Mouse (Mus musculus) forebrain, embryonic 10.5 days (tissue): Measurements from ENCODE around the gene Lekr1. TPM values are rescaled to one million over a fixed set of nuclear protein-coding genes. Genes with fewer than 3 reads are reported as not detected.

ENCODE experiments used
- DNase-seq: peaks from one replicate; pipeline ENCODE4 v3.0.0-alpha.2; 2017; ENCODE audit warnings: low spot score; ENCODE audit errors: extremely low spot score
- H3K27ac ChIP-seq: fragments of 300-500 bp; sonication (generic); 2 replicates; pipeline ENCODE4 v1.5.1; 2016; ENCODE audit warnings: mild to moderate bottlenecking
- H3K27me3 ChIP-seq: fragments of 300-500 bp; sonication (generic); 2 replicates; pipeline ENCODE4 v1.6.1; 2016; ENCODE audit warnings: mild to moderate bottlenecking; ENCODE audit not compliant: poor library complexity, severe bottlenecking
- H3K36me3 ChIP-seq: fragments of 300-500 bp; sonication (generic); replicated peaks from 2 replicates; pipeline ENCODE4 v1.6.1; 2016; ENCODE audit warnings: mild to moderate bottlenecking, moderate library complexity
- H3K4me1 ChIP-seq: fragments of 300-500 bp; sonication (generic); 2 replicates; pipeline ENCODE4 v1.6.1; 2016
- H3K4me3 ChIP-seq: fragments of 300-500 bp; sonication (generic); 2 replicates; pipeline ENCODE4 v1.5.1; 2016; ENCODE audit warnings: mild to moderate bottlenecking, moderate library complexity
- H3K9me3 ChIP-seq: fragments of 300-500 bp; sonication (generic); 2 replicates; pipeline ENCODE4 v1.6.1; 2016; ENCODE audit warnings: mild to moderate bottlenecking, moderate library complexity
- WGBS: fragments of 180-500 bp; shearing (Covaris S2); methylation state at CpG from one replicate; pipeline ENCODE4 v1.1.7; 2016; 5-methylcytosine and 5-hydroxymethylcytosine counted together
- polyA plus RNA-seq: library from polyadenylated mRNA; unstranded; fragments of >200 nt; fragmentation: Nextera tagmentation; extraction: Ambion mirVana; gene quantifications from 2 replicates; pipeline ENCODE4 v1.2.1, GENCODE M21; 2016

The Lekr1 gene
- polyA plus RNA-seq, 1 experiment from 2014 or later: 4.6 TPM

DNA sequence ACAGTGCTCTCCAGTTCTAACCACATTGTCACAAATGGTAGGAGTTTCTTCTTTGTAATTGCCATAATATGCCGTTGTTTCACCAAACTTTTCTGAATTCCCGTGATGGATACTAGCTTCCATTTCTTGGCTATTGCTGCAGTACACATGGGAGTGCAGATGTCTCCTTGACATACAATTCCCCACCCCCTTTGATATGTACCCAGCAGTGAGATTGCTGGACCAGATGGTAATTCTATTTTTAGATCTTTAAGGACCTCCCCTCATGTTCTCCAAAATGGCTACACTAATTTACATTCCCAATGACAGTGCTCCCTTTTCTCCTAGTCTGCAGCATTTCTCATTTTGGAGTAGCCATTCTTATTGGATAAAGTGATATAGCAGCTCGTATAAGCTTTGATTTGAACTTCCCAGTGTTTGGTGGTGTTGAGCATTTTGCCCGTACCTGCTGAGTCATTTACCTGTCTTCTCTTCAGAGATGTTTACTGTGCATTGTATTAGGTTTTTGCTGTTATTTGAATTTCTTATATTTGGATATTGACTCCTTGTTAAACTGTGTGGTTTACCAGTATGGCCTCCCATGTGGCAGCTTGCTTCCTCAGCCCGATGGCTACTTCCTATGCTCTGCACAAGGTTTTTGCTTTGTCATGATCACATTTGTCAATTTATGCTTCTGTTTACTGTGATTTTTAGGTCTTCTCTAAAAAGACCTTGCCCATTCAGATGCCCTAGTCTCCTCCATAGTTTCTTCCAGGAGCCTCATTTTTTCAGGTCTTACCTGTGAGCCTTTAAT, 131.5 kb downstream of the Lekr1 start:
- WGBS: 94% methylated on average over 5 of the region's 5 CpGs

DNA sequence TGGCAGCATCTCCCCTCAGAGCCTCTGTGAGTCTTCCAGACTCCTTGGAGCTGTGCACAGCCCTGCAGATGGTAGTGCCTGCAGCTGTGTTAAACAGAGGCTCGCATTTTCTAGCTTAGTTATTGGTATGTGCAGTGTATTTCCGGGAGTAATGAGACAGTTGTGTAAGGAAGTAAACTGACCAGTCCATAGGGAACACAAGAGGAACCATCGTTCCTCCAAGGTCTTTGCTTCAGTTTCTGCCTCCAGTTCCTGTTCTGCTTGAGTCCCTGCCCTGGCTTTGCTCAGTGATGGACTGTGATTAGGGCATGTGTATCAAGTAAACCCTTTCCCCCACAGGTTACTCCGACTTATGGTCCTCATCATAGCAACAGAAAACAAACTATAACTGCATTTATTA, 134.9 kb downstream of the Lekr1 start:
- 89% methylated on average over 4 of the region's 4 CpGs for WGBS
- Histone ChIP-seq H3K27me3 (no peaks in the 10 kb centered on the region), H3K4me1 (no peaks in the 10 kb centered on the region), H3K27ac (no peak overlapping the region), H3K36me3 (no peaks in the 10 kb centered on the region), H3K4me3 (no peak overlapping the region), H3K9me3 (no peaks in the 10 kb centered on the region)
- DNase-seq: no peak

More for the DNA sequence above, 131.5 kb downstream of the Lekr1 start:
- Histone ChIP-seq H3K36me3 (no peaks in the 10 kb centered on the region), H3K4me3 (no peak overlapping the region), H3K4me1 (no peaks in the 10 kb centered on the region), H3K9me3 (no peaks in the 10 kb centered on the region), H3K27ac (no peak overlapping the region), H3K27me3 (no peaks in the 10 kb centered on the region)
- no peak for DNase-seq

DNA sequence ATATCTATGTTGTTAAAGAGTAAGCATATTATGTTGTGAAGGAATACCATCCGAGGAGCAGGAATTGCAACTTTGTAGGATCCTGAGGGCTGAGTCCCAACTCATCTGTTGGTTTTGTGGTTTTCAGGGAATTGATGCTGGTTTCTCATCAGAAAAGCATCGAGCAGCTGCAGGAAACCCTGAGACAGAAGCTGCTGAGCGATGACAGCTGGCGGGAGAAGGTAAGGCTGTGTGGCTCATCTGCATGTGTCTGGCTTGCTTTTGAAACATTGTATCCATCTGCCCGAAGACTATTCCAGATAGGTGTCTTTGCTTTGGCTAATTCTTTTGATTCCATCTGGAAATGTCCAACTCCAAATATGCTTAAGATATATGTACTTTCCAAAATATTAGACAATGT, 136.2 kb downstream of the Lekr1 start:
- no peaks in the 10 kb centered on the region for H3K36me3 ChIP-seq
- DNase-seq: no peak
- no peaks in the 10 kb centered on the region for H3K4me1 ChIP-seq
- no peak overlapping the region for H3K27ac ChIP-seq
- WGBS: 89% methylated on average over 5 of the region's 5 CpGs
- H3K27me3 ChIP-seq: no peaks in the 10 kb centered on the region
- H3K9me3 ChIP-seq: no peaks in the 10 kb centered on the region
- H3K4me3 ChIP-seq: no peak overlapping the region

DNA sequence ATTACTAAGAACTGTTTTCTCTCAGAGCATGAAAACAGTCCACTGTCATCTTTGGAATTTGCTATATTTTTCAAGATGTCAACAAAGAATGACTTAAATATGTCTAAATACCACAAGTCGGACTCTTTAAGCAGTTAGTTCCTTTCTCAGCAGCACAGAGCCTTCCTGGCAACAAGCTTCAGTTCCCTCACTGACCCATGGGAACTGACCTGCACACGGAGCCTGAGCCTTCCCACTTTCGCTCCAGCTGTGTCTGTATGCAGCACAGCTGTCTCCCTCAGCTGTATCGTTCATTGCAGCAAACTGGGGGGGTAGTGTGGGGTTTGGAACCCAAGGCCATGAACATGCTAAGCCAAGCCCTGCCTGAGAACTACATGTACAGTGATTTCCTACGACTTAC, 136.8 kb downstream of the Lekr1 start:
- H3K9me3 ChIP-seq: no peaks in the 10 kb centered on the region
- H3K4me3 ChIP-seq: no peak overlapping the region
- no peak overlapping the region for H3K27ac ChIP-seq
- no peaks in the 10 kb centered on the region for H3K27me3 ChIP-seq
- H3K4me1 ChIP-seq: no peaks in the 10 kb centered on the region
- H3K36me3 ChIP-seq: no peaks in the 10 kb centered on the region
- DNase-seq: no peak
- WGBS: 82% methylated on average over 5 of the region's 5 CpGs

DNA sequence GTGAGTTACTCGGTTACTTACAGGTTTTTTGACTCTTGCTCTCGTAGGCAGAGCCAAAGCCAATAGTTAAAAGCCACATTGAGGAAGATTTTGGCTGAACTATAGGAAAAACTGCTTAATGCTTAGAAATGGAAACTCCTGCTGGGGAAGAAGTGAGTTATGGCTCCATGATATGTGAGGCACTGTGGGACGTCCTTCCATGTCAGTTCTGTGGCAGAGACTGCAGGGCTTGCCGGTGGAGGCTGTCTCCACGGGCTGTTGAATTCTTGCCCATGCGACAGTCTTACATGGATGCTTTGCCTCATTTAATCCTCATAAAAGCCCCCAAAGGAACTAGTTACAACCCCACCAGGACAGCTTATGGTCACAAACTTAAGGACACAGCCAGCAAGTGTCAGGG, 148.9 kb downstream of the Lekr1 start:
- WGBS: 89% methylated on average over 6 of the region's 6 CpGs
- DNase-seq: no peak
- Histone ChIP-seq H3K9me3 (no peaks in the 10 kb centered on the region), H3K4me3 (no peak overlapping the region), H3K27ac (no peak overlapping the region), H3K4me1 (peaks cover 1% of the 10 kb centered on the region; the same call in 1 of the 2 replicates), H3K36me3 (no peaks in the 10 kb centered on the region), H3K27me3 (no peaks in the 10 kb centered on the region)

DNA sequence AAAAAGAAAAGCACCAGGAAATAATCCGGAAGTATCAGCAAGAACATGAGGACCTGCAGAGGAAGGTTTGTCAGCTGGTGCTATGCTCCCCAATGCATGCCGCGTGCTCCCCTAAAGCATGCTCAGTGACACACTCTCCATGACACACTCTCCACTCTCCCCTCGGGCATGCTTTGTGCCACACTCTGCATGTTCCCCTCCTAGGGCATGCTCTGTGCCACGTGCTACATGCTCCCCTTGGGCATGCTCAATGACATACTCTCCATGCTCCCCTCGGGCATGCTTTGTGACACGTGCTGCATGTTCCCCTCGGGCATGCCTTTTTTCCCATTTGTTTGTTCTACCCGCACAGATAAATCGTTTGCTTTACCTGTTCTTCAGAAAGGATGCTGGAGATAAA, 150.0 kb downstream of the Lekr1 start:
- Histone ChIP-seq H3K36me3 (no peaks in the 10 kb centered on the region), H3K4me1 (peaks cover 7% of the 10 kb centered on the region; the same call in 1 of the 2 replicates), H3K4me3 (no peak overlapping the region), H3K27me3 (no peaks in the 10 kb centered on the region), H3K9me3 (no peaks in the 10 kb centered on the region), H3K27ac (no peak overlapping the region)
- no peak for DNase-seq
- WGBS: 87% methylated on average over 10 of the region's 10 CpGs

DNA sequence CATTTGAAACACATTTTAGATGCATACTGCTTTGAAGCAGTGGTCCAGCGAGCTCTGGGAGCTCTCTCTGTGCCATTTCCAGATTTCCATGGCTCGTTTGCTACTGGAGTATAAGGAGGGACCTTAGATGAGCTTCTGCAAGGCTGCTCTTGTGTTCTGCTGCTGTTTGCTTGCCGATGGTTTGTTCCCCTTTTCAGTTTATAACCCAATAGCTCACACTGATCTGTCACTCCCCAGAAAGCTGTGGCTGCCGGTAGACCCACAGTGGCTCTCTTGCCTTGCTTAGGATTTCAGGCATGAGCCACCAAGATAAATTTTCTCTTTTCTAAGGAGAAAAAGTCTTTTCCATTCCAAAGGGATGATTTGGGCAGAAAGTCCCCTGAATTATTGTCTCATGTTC, 152.6 kb downstream of the Lekr1 start:
- no peak overlapping the region for H3K27ac ChIP-seq
- no peaks in the 10 kb centered on the region for H3K36me3 ChIP-seq
- no peaks in the 10 kb centered on the region for H3K9me3 ChIP-seq
- H3K4me3 ChIP-seq: no peak overlapping the region
- WGBS: 89% methylated on average over 4 of the region's 4 CpGs
- no peaks in the 10 kb centered on the region for H3K27me3 ChIP-seq
- H3K4me1 ChIP-seq: peaks cover 7% of the 10 kb centered on the region; the same call in 1 of the 2 replicates
- DNase-seq: no peak

DNA sequence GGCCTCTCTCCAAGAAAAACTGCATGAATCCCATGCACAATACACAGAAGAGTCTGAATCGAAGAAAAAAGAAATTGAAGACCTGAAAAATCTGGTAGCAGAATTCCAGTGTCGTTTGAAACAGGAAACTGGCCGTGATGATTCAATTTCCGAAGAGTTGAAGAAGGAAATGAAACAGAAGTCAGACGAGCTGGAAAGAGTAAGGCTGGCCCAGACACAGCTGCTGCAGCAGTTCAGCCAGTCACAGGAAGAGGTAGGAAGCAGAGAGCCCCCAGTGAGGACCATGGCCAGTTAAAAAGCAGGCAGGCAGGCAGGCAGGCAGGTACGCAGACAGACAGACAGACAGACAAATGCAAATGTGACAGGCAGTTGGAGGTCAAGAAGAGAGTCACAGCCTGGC, 153.8 kb downstream of the Lekr1 start:
- Histone ChIP-seq H3K9me3 (no peaks in the 10 kb centered on the region), H3K4me1 (peaks cover 7% of the 10 kb centered on the region; the same call in 1 of the 2 replicates), H3K27me3 (no peaks in the 10 kb centered on the region), H3K27ac (no peak overlapping the region), H3K36me3 (no peaks in the 10 kb centered on the region), H3K4me3 (no peak overlapping the region)
- no peak for DNase-seq
- 65% methylated on average over 6 of the region's 6 CpGs for WGBS

DNA sequence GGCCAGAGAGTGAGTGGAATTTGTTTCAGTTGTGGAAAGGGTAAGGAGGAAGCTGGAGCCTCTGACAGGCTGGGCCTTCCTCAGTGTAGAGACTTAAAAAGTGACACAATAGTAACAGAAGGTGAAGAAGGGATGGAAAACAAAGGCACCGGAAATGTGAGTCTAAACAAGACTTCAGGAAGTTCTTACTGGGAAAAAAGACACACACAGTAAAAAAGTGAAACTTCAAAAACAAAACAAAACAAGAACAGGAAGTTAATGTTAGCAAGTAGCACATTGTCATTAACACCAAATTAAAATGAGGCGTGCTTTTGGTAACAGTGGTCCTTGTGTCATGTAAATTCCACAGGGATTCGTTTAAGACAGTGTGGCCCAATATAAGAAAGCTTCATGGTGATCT, 158.9 kb downstream of the Lekr1 start:
- WGBS: 71% methylated on average over 3 of the region's 3 CpGs

DNA sequence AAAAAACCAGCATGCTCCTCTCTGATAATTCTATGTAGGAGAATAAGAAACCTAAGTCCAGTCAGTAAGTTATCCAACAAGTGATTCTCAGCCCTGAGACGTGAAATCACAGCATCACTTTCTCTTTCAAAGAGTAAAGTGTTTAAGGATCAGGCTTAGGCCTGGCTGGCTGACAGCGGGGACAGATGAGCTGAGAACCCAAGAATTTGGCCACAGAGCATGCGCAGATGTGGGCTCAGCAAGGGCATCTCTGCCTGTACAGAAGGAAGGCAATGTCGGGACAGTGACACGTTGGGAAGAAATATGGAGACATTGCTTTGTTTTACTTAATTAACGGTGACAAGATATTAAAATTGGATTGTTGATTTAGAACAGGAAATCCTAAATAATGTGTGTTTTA, 160.7 kb downstream of the Lekr1 start:
- DNase-seq: no peak

More for the DNA sequence above, 158.9 kb downstream of the Lekr1 start:
- H3K9me3 ChIP-seq: no peaks in the 10 kb centered on the region
- H3K4me3 ChIP-seq: no peak overlapping the region
- H3K27ac ChIP-seq: no peak overlapping the region
- H3K27me3 ChIP-seq: peaks cover 7% of the 10 kb centered on the region
- no peaks in the 10 kb centered on the region for H3K36me3 ChIP-seq
- DNase-seq: no peak
- H3K4me1 ChIP-seq: peaks cover 19% of the 10 kb centered on the region

DNA sequence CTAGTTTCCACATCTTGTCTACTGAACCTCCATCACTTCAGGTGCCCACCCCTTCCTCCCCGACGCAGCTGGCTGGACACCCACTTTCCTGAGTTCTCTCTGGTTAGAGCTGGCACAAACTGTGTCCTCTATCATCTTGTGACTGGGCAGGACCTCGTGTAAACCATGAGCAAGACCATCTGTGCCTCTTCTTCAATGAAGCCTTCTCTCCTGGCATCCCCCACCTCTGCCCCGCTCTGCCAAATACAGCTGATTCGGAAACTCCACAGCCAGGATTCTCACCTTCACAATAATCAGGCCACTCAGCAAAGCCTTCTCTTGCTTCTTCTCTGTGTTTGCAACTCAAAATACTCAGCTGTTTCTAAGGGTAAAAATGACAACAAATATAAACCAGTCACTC, 161.4 kb downstream of the Lekr1 start:
- peaks cover 19% of the 10 kb centered on the region for H3K4me1 ChIP-seq
- H3K27me3 ChIP-seq: peaks cover 20% of the 10 kb centered on the region
- H3K9me3 ChIP-seq: no peaks in the 10 kb centered on the region
- DNase-seq: no peak
- WGBS: 90% methylated on average over 5 of the region's 5 CpGs
- H3K36me3 ChIP-seq: no peaks in the 10 kb centered on the region
- no peak overlapping the region for H3K4me3 ChIP-seq
- H3K27ac ChIP-seq: no peak overlapping the region

More for the DNA sequence above, 160.7 kb downstream of the Lekr1 start:
- Histone ChIP-seq H3K4me1 (peaks cover 19% of the 10 kb centered on the region), H3K27me3 (peaks cover 20% of the 10 kb centered on the region), H3K36me3 (no peaks in the 10 kb centered on the region), H3K4me3 (no peak overlapping the region), H3K27ac (no peak overlapping the region), H3K9me3 (no peaks in the 10 kb centered on the region)
- WGBS: 89% methylated on average over 6 of the region's 6 CpGs

DNA sequence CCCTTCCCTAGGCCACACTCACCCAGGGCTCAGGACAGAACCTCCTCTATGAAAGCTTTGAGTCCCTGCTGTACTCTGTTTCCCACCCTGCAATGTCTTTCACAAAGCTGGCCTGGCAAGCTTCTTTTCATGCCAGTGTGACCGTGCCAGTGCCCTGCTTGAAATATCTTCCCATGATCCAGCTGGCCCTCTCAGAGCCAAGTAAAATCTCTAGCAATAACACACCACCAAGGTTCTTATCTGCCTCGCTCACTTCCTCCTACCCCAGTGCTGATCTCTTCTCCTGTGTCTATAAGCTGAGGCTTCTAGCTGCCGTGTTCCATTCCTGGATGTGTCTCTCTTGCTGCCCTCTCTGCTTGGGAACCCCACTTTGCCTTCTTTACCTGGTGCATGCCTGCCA, 162.0 kb downstream of the Lekr1 start:
- H3K27me3 ChIP-seq: peaks cover 20% of the 10 kb centered on the region
- H3K27ac ChIP-seq: no peak overlapping the region
- H3K9me3 ChIP-seq: no peaks in the 10 kb centered on the region
- no peaks in the 10 kb centered on the region for H3K36me3 ChIP-seq
- peaks cover 19% of the 10 kb centered on the region for H3K4me1 ChIP-seq
- no peak overlapping the region for H3K4me3 ChIP-seq
- no peak for DNase-seq
- 81% methylated on average over 3 of the region's 3 CpGs for WGBS

DNA sequence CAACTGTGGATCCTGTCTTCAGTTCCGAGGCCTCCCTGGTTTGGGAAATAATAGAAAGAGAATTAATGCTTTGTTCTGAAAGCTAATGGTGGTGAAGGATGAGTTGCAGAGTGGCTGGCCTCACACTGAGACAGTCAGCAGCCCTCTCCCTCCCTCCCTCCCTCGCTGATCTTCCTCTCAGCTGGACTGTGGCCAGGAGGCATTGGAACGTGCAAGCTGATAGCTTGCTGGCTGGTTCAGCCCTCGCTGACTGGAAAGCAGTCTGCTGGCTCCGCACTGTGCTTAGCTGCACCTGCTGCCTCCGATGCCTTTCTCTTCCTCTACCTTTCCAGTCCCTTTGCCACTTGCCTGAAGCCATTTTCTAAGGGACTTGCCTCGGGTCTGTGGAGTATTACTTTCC, 163.2 kb downstream of the Lekr1 start:
- Histone ChIP-seq H3K4me3 (no peak overlapping the region), H3K27ac (no peak overlapping the region), H3K4me1 (peaks cover 19% of the 10 kb centered on the region), H3K27me3 (peaks cover 20% of the 10 kb centered on the region), H3K9me3 (no peaks in the 10 kb centered on the region), H3K36me3 (no peaks in the 10 kb centered on the region)
- 11% methylated on average over 7 of the region's 7 CpGs for WGBS
- DNase-seq: no peak
